Mouse (Mus musculus) hindbrain, postnatal 0 days (tissue): ENCODE results near the gene Rprd2. TPM values are rescaled to one million over a fixed set of nuclear protein-coding genes. Genes with fewer than 3 reads are reported as not detected.
A peak's percentile ranks its signal among the peaks of the same experiment; 100 is the strongest.

Source experiments
- ATAC-seq: fragments of 200-750 bp; cut with Nextera tagmentation; 2 replicates; pipeline ENCODE4 v1.8.0; 2017; ENCODE audit warnings: mild to moderate bottlenecking, moderate TSS enrichment, moderate library complexity
- DNase-seq: peaks from one replicate; pipeline ENCODE4 v3.0.0-alpha.2; 2015; ENCODE audit warnings: low spot score
- H3K27ac ChIP-seq: fragments of 300-500 bp; sonication (generic); 2 replicates; pipeline ENCODE4 v1.5.1; 2014; ENCODE audit warnings: mild to moderate bottlenecking
- H3K27me3 ChIP-seq: fragments of 300-500 bp; sonication (generic); 2 replicates; pipeline ENCODE4 v1.6.1; 2014; ENCODE audit warnings: low read length, mixed read lengths; ENCODE audit not compliant: insufficient read depth
- H3K36me3 ChIP-seq: fragments of 300-500 bp; sonication (generic); 2 replicates; pipeline ENCODE4 v1.6.1; 2014; ENCODE audit warnings: low read length, mixed read lengths; ENCODE audit not compliant: insufficient read depth
- H3K4me1 ChIP-seq: fragments of 300-500 bp; sonication (generic); 2 replicates; pipeline ENCODE4 v1.6.1; 2014; ENCODE audit warnings: antibody characterized with exemption, low read length, mixed read lengths; ENCODE audit not compliant: insufficient read depth
- H3K4me2 ChIP-seq: fragments of 300-500 bp; sonication (generic); 2 replicates; pipeline ENCODE4 v1.6.1; 2014; ENCODE audit warnings: low read depth, mild to moderate bottlenecking, low read length, moderate library complexity, mixed read lengths
- H3K4me3 ChIP-seq: fragments of 300-500 bp; sonication (generic); 2 replicates; pipeline ENCODE4 v1.5.1; 2014; ENCODE audit warnings: low read length
- H3K9ac ChIP-seq: fragments of 300-500 bp; sonication (generic); replicated peaks from 2 replicates; pipeline ENCODE4 v1.6.1; 2014; ENCODE audit warnings: mild to moderate bottlenecking, low read length, moderate library complexity, mixed read lengths
- H3K9me3 ChIP-seq: fragments of 300-500 bp; sonication (generic); 2 replicates; pipeline ENCODE4 v1.6.1; 2016; ENCODE audit warnings: low read length, mixed read lengths
- CTCF ChIP-seq: IDR thresholded peaks from 2 replicates; pipeline ENCODE4 v1.5.1; 2016; ENCODE audit warnings: antibody characterized with exemption, control low read depth, low read depth
- WGBS: fragments of 180-500 bp; shearing (Covaris S2); extraction: QIAGEN DNeasy Blood & Tissue Kit; methylation state at CpG from one replicate; pipeline ENCODE4 v1.1.7; 2014; 5-methylcytosine and 5-hydroxymethylcytosine counted together
- polyA plus RNA-seq: library from polyadenylated mRNA; unstranded; fragments of >200 nt; fragmentation: Nextera tagmentation; extraction: Ambion mirVana; gene quantifications from 2 replicates; pipeline ENCODE4 v1.2.1, GENCODE M21; 2015
- total RNA-seq: library from RNA; depleted of rRNA; stranded (reverse); fragments of >200 nt; gene quantifications from 2 replicates; pipeline ENCODE4 v1.2.3, GENCODE M21; 2014; rRNA removed

Gene Rprd2
- 22.7 and 24.3 TPM in 2 replicates for total RNA-seq
- polyA plus RNA-seq = 20.3 and 21.2 TPM in 2 replicates

DNA sequence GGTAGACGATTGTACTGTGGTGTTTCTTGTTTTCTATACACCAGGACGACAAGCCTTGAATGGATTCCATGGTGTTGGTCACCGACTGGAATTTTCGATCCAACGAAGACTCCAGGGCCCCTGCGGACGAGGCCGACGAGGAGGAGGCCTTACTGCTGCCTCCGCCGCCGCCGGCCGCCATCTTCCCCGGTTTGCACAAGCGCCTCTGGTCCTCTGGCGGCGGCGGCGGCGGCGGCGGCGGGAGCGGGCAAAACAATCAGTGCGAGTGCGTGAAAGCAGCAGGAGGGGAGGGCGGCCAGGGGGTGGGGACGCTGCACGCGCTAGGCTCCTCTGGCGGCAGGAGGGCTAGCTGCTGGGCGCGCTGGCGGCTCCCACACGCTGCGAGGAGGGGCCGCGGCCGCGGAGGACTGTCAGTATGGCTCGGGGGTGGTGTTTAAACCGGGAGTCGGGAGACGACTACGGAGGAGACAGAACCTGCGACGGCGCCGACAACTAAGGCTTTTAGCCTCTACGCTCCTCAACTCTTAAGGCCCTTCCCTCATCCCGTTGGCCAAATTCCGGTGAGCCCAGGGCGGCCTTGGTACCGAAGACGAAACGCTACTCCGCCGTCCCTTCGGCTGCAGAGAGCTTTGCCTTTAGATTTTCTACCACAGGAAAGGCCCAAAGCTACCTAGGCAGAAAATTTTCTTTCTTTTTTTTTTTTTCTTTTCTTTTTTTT lies at the start of gene Rprd2:
TSS of gene Rprd2 (minus strand) at position 293 of the 718 bp plus-strand sequence.
- Histone ChIP-seq H3K9me3 (no peaks in the 10 kb centered on the region), H3K27ac (peak within 1 kb of the TSS; percentile 100), H3K4me2 (peak within 1 kb of the TSS; percentile 62), H3K4me1 (peaks cover 9% of the 10 kb centered on the region), H3K4me3 (peak within 1 kb of the TSS; percentile 81), H3K27me3 (no peaks in the 10 kb centered on the region), H3K36me3 (no peaks in the 10 kb centered on the region), H3K9ac (peak within 1 kb of the TSS; percentile 98)
- DNase-seq (peak; percentile 78), ATAC-seq (peak; percentile 71)
- under 1% methylated on average over 59 of the region's 60 CpGs for WGBS
- TF ChIP-seq CTCF = no peak

DNA sequence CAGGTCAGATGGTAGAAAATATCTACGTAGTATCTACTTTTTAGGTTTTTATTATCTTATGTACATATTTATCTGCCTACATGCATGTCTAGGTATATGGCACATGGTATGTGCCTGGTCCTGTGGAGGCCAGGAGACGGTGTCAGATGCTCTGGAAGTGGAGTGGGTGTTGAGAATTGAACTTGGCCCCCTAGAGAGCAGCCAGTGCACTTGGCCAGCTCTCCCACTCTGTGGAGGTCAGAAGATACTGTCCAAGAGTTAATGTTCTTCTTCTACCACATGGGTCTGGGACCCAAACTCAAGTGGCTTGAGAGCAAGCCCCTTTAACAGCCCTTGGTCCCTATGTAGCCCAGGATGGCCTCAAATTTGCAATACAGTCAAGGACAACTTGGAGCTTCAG lies 48.7 kb upstream of the Rprd2 start:
- Histone ChIP-seq H3K4me2 (no peak overlapping the region), H3K27me3 (no peaks in the 10 kb centered on the region), H3K4me3 (no peak overlapping the region), H3K9ac (no peak overlapping the region), H3K4me1 (0 out of 2 replicates have a peak, but pooled peaks cover 3% of the 10 kb centered on the region), H3K36me3 (peaks cover 16% of the 10 kb centered on the region), H3K9me3 (no peaks in the 10 kb centered on the region), H3K27ac (no peak overlapping the region)
- TF ChIP-seq CTCF = no peak
- no peak for DNase-seq
- no peak for ATAC-seq
- WGBS = 92% methylated on average over 2 of the region's 2 CpGs

DNA sequence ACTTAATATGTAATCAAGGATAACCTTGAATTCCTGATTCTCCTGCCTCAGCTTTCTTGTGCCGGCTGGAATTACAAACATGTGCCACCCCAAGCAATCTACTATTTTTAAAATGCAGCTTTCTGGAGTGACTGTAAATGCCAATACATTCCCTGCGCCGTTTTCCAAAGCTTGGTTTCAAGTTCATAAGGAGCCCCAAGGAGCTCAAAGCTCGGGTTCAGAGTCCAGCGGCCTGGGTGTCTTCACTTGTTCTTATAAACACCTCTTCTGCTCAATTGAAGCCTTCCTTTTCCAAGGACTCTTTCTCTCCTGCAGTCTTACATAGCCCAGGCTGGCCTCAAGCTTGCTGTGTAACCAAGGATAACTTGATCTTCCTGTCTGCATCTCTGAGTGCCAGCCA lies 47.4 kb upstream of the Rprd2 start:
- peaks cover 16% of the 10 kb centered on the region for H3K36me3 ChIP-seq
- H3K9ac ChIP-seq = no peak overlapping the region
- DNase-seq (no peak), ATAC-seq (no peak)
- H3K27me3 ChIP-seq = no peaks in the 10 kb centered on the region
- no peak overlapping the region for H3K4me3 ChIP-seq
- TF ChIP-seq CTCF = no peak
- WGBS = 92% methylated on average over 5 of the region's 5 CpGs
- no peak overlapping the region for H3K4me2 ChIP-seq
- H3K4me1 ChIP-seq = no peaks in the 10 kb centered on the region
- no peaks in the 10 kb centered on the region for H3K9me3 ChIP-seq
- no peak overlapping the region for H3K27ac ChIP-seq

DNA sequence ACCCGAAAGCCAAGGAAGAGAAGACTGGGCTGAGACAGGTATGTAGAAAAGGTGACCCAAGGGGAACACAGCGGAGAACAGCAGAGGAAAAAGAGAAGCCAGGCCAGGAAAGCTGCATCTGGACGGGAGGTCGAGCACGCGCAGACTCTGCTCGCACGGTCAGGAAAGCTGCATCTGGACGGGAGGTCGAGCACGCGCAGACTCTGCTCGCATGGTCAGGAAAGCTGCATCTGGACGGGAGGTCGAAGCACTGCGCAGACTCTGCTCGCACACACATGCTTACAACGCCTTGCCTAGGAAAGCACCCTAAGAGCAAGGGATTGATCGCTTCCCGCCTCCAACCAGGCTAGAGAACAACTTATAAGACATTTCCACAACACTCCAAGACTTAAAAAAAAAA lies 46.9 kb upstream of the Rprd2 start:
- no peak overlapping the region for H3K9ac ChIP-seq
- no peaks in the 10 kb centered on the region for H3K9me3 ChIP-seq
- peaks cover 16% of the 10 kb centered on the region for H3K36me3 ChIP-seq
- 93% methylated on average over 20 of the region's 20 CpGs for WGBS
- no peaks in the 10 kb centered on the region for H3K4me1 ChIP-seq
- H3K27ac ChIP-seq = no peak overlapping the region
- TF ChIP-seq CTCF = no peak
- H3K4me3 ChIP-seq = no peak overlapping the region
- DNase-seq (no peak), ATAC-seq (no peak)
- H3K4me2 ChIP-seq = no peak overlapping the region
- no peaks in the 10 kb centered on the region for H3K27me3 ChIP-seq

DNA sequence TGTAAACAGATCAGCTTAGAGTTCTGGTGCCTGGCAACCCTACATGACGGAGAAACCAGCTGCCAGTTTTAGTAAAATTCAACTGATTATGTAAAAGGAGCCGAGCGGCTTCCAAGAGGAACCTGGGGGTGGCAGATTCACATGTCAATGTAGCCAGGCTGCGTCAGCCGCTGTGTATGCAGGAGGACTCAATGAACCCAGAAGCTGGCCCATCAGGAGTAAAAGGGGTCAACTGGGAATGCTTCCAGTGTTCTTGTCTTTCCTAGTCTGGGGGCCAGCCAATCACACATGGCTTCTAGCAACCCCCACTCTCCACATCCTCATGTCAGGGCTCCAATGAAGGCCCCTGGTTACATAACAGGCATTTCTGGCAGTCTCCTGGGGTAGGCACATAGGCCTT lies 46.4 kb upstream of the Rprd2 start:
- no peaks in the 10 kb centered on the region for H3K9me3 ChIP-seq
- WGBS = 75% methylated on average over 5 of the region's 5 CpGs
- no peak for TF ChIP-seq CTCF
- no peaks in the 10 kb centered on the region for H3K27me3 ChIP-seq
- H3K9ac ChIP-seq = no peak overlapping the region
- no peak for DNase-seq
- no peak overlapping the region for H3K4me2 ChIP-seq
- no peaks in the 10 kb centered on the region for H3K4me1 ChIP-seq
- peaks cover 16% of the 10 kb centered on the region for H3K36me3 ChIP-seq
- no peak overlapping the region for H3K27ac ChIP-seq
- H3K4me3 ChIP-seq = no peak overlapping the region
- ATAC-seq = no peak

DNA sequence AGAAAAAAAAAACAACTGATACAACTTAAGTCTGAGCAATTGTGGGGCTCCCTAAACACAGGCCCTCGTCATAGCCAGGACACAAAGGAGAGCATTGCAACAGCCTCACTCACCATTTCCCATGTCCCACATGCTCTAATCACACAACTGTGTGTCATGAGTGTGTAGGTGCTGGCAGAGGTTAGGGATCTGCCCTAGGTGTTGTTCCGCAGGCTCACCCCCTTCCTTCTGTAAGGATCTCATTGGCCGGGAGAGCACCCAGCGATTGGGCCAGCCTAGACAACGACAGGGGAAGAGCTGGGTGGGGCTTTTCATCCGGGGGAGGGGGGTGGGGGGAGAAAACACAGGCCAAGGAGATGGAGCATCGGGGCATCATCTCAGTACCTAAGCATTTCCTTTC lies 44.9 kb upstream of the Rprd2 start:
- H3K36me3 ChIP-seq = peaks cover 16% of the 10 kb centered on the region
- H3K4me1 ChIP-seq = no peaks in the 10 kb centered on the region
- H3K27ac ChIP-seq = no peak overlapping the region
- H3K9ac ChIP-seq = no peak overlapping the region
- no peak for TF ChIP-seq CTCF
- WGBS = 79% methylated on average over 7 of the region's 7 CpGs
- no peak overlapping the region for H3K4me3 ChIP-seq
- H3K27me3 ChIP-seq = no peaks in the 10 kb centered on the region
- no peaks in the 10 kb centered on the region for H3K9me3 ChIP-seq
- no peak for DNase-seq
- no peak overlapping the region for H3K4me2 ChIP-seq
- ATAC-seq = no peak

DNA sequence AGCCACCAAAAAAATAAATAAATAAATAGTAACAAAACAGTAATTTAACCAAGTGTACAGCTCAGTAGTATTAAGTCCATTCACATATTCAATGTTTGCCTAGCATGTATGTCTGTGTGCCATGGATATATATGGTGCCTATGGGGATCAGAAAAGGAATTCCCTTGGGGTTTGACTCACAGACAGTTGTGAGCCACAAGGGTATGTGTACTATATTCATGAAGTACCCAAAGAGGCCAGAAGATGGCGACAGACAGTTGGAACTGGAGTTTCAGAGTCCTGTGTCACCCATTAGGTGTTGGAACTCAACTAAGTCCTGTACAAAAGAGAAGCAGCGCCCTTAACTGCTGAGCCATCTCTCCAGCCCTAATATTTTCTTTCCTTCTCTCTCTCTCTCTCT lies 43.1 kb upstream of the Rprd2 start:
- WGBS = 37% methylated on average over 2 of the region's 2 CpGs
- peak; percentile 74 for ATAC-seq

More for the DNA sequence above, 43.1 kb upstream of the Rprd2 start:
- Histone ChIP-seq H3K27me3 (no peaks in the 10 kb centered on the region), H3K9me3 (no peaks in the 10 kb centered on the region), H3K27ac (no peak overlapping the region), H3K4me2 (no peak overlapping the region), H3K4me1 (no peaks in the 10 kb centered on the region), H3K4me3 (no peak overlapping the region), H3K36me3 (peaks cover 16% of the 10 kb centered on the region; the same call in 1 of the 2 replicates), H3K9ac (no peak overlapping the region)
- peak; percentile 81 for TF ChIP-seq CTCF
- DNase-seq = peak; percentile 88
